Mouse (Mus musculus) forelimb bud, embryonic 11.5 days (tissue): ENCODE results near the gene Cntf.

ENCODE experiments used
- DNase-seq: peaks from one replicate; pipeline ENCODE4 v3.0.0-alpha.2; 2012; ENCODE audit warnings: low read depth, low spot score

Cntf gene

GRCm38 (mm10) chr19:12765308-12765707 is at the start of gene Cntf:
Gene Cntf, minus strand, starts transcription at chr19:12765632.
- DNase-seq: no peak

DNA sequence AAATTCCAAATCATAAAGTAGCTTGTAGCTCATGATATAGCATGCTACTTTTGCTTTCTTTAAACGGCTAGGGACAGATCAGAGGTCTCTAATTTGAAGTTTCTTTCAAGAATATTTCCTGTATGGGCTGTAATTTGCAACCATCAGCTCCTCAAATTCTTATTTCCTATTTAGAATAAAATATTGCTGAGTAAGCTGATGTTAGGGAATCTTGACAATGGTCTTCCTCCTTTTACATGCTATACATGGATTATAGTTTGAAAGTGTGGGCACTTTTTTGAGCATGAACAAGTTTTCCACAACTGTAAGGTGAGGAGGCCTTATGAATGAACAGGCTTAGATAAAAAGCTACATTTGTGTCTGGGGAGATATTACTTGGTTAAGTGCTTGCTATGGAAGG is 48.5 kb upstream of the Cntf start:
- DNase-seq: no peak

DNA sequence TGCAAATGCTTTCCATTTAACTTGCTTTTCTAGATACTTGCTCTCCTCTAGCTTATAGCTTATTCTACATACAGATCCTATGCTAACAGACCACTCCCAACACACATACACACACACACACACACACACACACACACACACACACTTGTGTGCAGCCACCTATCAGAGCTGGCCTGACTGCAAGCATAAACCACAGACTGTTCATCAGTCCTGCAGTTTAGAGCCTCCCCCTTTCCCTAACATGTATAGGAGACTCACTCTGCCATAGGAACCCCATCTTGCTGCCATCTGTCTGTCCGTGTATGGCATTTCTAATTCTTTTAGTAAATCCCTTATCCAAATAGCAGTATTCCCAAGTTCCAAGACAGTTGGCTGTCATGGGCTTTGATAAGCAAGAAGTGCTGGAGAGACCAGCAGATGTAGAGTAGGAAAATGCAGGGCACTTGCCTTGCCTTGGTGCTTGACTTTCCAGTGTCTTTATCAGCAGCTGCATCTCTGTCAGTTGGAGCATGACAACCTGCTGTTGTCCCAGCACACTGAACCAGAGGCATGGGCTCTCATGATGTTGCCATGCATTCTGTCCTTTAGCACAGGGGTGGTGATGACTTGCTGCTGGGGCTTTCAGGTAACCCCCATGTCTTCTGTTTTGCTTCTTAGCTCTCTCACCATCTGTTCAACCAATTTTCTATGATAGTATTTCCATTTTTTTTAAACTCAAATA is 47.4 kb upstream of the Cntf start:
- DNase-seq: no peak

- no peak for DNase-seq
Observed at GRCm38 (mm10) chr19:12806214-12806613, 40.8 kb upstream of the Cntf start.

GRCm38 (mm10) chr19:12805730-12806129 is 40.3 kb upstream of the Cntf start:
- DNase-seq: no peak

DNA sequence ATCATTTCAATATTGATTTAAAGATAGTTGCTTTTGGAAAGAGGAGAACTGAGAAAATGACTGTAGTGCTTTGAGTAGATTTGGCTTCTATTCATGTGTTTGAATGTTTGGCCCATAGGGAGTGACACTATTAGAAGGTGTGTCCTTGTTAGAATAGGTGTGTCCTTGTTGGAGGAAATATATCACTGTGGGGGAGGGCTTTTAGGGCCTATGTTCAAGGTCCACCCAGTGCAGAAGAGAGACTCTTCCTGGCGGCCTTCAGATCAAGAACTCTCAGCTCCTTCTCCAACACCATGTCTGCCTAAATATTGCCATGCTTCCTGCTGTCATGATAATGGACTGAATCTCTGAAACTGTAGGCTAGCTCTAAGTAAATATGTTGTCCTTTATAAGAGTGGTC is 38.8 kb upstream of the Cntf start:
- no peak for DNase-seq

GRCm38 (mm10) chr19:12802830-12803229 is 37.4 kb upstream of the Cntf start:
- DNase-seq: no peak

GRCm38 (mm10) chr19:12801046-12801445 is 35.6 kb upstream of the Cntf start:
- no peak for DNase-seq

- DNase-seq: no peak
Observed at GRCm38 (mm10) chr19:12800621-12801020, 35.2 kb upstream of the Cntf start.

DNA sequence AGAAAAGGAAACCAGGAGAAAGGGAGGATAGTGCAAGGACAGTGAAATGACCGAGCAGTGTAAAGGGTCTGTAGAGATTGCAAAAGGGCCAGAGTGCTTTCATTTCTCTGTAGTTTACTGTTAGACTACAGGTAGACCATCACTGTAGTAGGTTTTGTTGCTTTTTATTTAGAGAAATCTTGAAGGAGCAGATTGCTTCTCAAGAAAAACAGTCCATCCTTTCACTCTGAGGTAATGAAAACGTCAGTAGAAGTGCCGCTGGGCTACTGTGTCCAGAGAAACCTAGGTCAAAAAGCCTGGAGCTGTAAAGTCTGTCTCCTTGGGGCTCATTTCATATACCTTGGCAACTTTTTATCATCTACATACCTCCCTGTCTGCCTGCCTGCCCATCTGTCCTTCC is 33.6 kb upstream of the Cntf start:
- DNase-seq: no peak

GRCm38 (mm10) chr19:12798404-12798803 is 33.0 kb upstream of the Cntf start:
- DNase-seq: no peak

DNA sequence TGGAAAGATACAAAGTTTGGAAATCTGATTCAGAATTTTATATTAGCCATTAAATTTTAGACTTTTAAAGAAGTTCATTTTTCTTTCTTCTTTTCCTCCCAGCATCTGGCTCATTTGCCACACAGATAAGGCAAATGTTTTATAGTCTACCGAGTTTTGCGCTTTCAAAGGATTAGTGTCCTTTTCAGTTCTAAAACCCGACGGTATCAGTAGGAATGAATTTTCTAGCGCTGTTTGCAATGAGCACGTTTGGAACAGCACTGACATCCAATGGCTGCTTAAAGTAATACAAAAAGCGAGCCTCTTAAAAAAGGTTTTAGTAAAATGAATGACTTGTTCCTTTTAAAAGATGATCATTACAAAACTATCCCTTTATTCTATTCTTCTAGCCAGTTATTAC is 31.6 kb upstream of the Cntf start:
- no peak for DNase-seq

- DNase-seq: peak; percentile 97
Observed at GRCm38 (mm10) chr19:12796328-12796931, 31.0 kb upstream of the Cntf start.

GRCm38 (mm10) chr19:12795511-12796327 is 30.3 kb upstream of the Cntf start, which contains the start of the genes Zfp91 and Lpxn:
Gene Zfp91, minus strand, starts transcription at chr19:12796126.
Gene Lpxn, plus strand, starts transcription at chr19:12796193.
- DNase-seq: peak; percentile 97

- DNase-seq: no peak
Observed at GRCm38 (mm10) chr19:12795110-12795509, 29.7 kb upstream of the Cntf start.

GRCm38 (mm10) chr19:12794056-12795044 is 28.9 kb upstream of the Cntf start:
- DNase-seq: peak; percentile 88

DNA sequence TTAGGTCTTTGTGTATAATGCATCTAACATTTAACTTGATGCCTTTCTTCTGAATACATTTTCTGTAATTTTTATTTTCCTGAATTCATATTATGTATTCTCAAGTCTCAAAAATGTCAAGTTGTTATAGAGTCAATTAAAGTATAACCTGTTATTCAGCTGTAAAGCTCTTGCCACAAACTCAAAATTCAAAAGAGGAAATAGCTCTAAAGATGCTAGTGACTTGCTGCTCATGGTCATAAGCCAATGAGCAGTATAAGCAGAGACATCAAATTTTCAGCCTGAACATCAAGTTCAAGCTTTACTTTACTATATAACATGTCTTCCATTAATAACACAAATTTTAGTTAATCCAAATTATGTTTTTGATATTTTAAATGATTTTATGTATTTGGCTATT is 26.9 kb upstream of the Cntf start:
- DNase-seq: no peak

- no peak for DNase-seq
Observed at GRCm38 (mm10) chr19:12787721-12788120, 22.3 kb upstream of the Cntf start.

DNA sequence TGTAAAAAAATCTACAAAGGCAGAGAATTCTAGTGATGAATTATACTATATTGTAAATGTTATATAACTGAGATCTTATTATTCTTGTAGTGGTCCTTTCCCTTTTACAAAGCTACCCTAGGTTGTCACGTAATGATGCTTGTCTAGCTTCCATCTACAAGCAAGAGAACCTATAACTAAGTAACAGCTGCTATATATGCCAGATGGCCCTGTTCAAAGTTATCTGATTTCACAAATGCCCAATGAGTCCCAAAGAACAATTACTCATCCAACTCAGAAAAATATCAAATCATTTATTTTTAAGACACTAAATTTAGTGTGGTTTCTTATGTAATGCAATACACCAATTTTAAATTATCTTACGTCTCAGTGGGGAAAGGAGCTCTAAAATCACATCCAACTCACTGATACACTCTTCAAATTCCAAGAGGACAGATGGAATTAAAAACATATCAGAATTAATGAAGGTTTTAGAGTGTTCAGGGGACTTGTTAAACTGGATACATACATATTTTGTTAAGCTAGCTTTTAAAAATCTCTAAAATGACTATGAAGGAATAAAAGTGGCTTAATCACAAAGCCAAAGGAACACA is 21.5 kb upstream of the Cntf start:
- no peak for DNase-seq

DNA sequence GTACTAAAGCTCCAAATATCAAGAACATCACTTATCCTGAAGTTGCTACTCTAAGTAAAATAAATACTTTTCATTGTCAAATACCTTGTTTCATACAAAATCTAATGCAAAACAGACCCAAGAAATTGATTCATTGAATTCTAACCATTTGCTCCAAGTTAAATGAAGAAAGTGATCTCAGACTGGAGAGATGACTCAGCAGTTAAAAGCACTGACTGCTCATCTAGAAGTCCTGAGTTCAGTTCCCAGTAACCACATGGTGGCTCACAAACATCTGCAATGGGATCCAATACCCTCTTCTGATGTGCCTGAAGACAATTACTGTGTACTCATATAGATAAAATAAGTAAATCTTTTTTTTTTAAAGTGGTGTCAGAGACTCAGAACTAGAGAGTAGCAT is 15.0 kb upstream of the Cntf start:
- no peak for DNase-seq

- DNase-seq: no peak
Observed at GRCm38 (mm10) chr19:12770888-12771287, 5.5 kb upstream of the Cntf start.
